Mouse (Mus musculus): ENCODE results near the gene Rnf157. TPM values are rescaled to one million over a fixed set of nuclear protein-coding genes. Genes with fewer than 3 reads are reported as not detected.

Gene Rnf157
- polyA plus RNA-seq, 1 experiment from 2014 or later = 20.8 TPM

DNA sequence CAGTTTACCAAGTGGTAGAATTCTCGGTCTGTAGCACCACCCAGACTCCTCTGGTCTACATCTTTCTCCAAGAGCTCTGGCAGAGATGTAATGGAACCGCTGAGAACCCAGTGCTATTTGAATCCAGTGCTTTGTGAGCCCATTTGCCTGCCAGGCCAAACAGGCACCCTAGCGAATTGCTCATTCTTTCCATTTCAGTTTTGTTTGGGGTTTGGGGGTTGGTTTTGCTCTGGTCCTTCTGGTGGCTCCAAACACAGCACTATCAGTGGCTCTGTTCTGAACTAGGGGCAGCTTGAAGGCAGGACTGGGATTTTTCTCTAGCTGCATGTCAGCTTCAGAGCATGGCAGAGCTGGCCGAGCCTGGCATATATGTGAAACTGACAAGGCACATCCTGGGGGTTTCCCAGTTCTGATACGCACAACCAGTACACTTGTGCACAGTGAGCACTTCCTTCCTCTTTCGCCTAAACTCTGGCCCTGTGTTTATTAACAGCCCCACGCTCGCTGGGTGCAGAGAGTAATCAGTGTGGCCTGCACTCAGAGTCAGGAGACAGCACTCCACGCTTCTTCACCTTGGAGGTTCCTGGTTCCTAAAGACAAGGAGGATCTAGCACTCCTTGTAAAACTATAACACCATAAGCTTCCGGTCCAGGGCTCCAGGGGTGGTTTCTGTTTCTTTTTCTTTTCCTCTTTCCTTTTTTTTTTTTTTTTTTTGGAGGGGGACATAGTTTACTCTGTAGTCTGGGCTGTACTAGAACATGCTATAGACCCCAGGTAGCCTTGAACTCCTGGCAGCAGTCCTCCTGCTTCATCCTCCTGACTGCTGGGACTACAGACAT, 11.2 kb upstream of the Rnf157 start:
- Histone ChIP-seq H3K36me3 (ENCODE audit: control insufficient read depth, insufficient read depth, low read length) (no peaks in the 10 kb centered on the region), H3K9me3 (ENCODE audit: control insufficient read depth, low read length) (no peaks in the 10 kb centered on the region), H3K4me1 (ENCODE audit: control insufficient read depth, insufficient read depth, low read length) (no peaks in the 10 kb centered on the region), H3K27me3 (ENCODE audit: control insufficient read depth, insufficient read depth, low read length) (no peaks in the 10 kb centered on the region), H3K4me3 (ENCODE audit: low read depth, low read length) (no peak overlapping the region), H3K4me2 (ENCODE audit: low read depth, severe bottlenecking) (no peak overlapping the region), H3K27ac (replicated peaks; ENCODE audit: low read depth, low read length) (no peak overlapping the region), H3K9ac (ENCODE audit: low read length) (no peak overlapping the region)
- WGBS = 80% methylated on average over 10 of the region's 10 CpGs
- ATAC-seq (ENCODE audit: insufficient number of reproducible peaks, low FRiP score, low TSS enrichment, low read depth) (no peak), DNase-seq (ENCODE audit: low spot score) (no peak)

GRCm38 (mm10) chr11:116423214-116423613, 10.4 kb upstream of the Rnf157 start:
- no peaks in the 10 kb centered on the region for H3K27me3 ChIP-seq (ENCODE audit: control insufficient read depth, insufficient read depth, low read length)
- no peaks in the 10 kb centered on the region for H3K9me3 ChIP-seq (ENCODE audit: control insufficient read depth, low read length)
- no peak overlapping the region for H3K4me3 ChIP-seq (ENCODE audit: low read depth, low read length)
- H3K4me2 ChIP-seq (ENCODE audit: low read depth, severe bottlenecking) = no peak overlapping the region
- no peak overlapping the region for H3K27ac ChIP-seq (replicated peaks; ENCODE audit: low read depth, low read length)
- DNase-seq (ENCODE audit: low spot score) (no peak), ATAC-seq (ENCODE audit: insufficient number of reproducible peaks, low FRiP score, low TSS enrichment, low read depth) (no peak)
- no peaks in the 10 kb centered on the region for H3K36me3 ChIP-seq (ENCODE audit: control insufficient read depth, insufficient read depth, low read length)
- no peak overlapping the region for H3K9ac ChIP-seq (ENCODE audit: low read length)
- 85% methylated on average over 6 of the region's 6 CpGs for WGBS
- peaks cover under 1% of the 10 kb centered on the region; the same call in 1 of the 2 replicates for H3K4me1 ChIP-seq (ENCODE audit: control insufficient read depth, insufficient read depth, low read length)

DNA sequence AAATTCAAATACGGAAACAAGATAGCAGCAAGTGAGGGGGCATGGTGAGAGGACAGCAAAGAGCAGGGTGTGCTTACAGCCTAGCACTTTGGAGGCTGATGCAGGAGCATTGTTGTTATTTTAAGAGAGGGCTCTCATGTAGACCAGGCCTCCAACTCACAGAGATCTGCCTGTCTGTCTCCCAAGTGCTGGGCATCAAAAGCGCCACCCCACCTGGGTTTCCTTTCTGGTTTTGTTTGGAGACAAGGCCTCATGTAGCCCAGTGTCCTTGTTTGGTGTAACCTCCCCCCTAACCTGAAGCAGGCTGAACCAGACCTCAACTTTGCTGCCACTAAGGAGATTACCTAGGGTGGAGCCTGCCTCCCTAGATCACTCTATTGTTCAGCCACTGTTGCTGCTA, 9.7 kb upstream of the Rnf157 start:
- H3K4me3 ChIP-seq (ENCODE audit: low read depth, low read length) = no peak overlapping the region
- no peaks in the 10 kb centered on the region for H3K36me3 ChIP-seq (ENCODE audit: control insufficient read depth, insufficient read depth, low read length)
- ATAC-seq (ENCODE audit: insufficient number of reproducible peaks, low FRiP score, low TSS enrichment, low read depth) = no peak
- peaks cover 3% of the 10 kb centered on the region; the same call in 1 of the 2 replicates for H3K4me1 ChIP-seq (ENCODE audit: control insufficient read depth, insufficient read depth, low read length)
- H3K4me2 ChIP-seq (ENCODE audit: low read depth, severe bottlenecking) = no peak overlapping the region
- no peak overlapping the region for H3K27ac ChIP-seq (replicated peaks; ENCODE audit: low read depth, low read length)
- WGBS = 87% methylated on average over 2 of the region's 2 CpGs
- H3K9me3 ChIP-seq (ENCODE audit: control insufficient read depth, low read length) = no peaks in the 10 kb centered on the region
- no peak for DNase-seq (ENCODE audit: low spot score)
- no peak overlapping the region for H3K9ac ChIP-seq (ENCODE audit: low read length)
- H3K27me3 ChIP-seq (ENCODE audit: control insufficient read depth, insufficient read depth, low read length) = no peaks in the 10 kb centered on the region

- DNase-seq (ENCODE audit: low spot score) = no peak
- 71% methylated on average over 6 of the region's 6 CpGs for WGBS
- H3K4me1 ChIP-seq (ENCODE audit: control insufficient read depth, insufficient read depth, low read length) = peaks cover 6% of the 10 kb centered on the region
These were observed 8.3 kb upstream of the Rnf157 start for GRCm38 (mm10) chr11:116421102-116421501.

DNA sequence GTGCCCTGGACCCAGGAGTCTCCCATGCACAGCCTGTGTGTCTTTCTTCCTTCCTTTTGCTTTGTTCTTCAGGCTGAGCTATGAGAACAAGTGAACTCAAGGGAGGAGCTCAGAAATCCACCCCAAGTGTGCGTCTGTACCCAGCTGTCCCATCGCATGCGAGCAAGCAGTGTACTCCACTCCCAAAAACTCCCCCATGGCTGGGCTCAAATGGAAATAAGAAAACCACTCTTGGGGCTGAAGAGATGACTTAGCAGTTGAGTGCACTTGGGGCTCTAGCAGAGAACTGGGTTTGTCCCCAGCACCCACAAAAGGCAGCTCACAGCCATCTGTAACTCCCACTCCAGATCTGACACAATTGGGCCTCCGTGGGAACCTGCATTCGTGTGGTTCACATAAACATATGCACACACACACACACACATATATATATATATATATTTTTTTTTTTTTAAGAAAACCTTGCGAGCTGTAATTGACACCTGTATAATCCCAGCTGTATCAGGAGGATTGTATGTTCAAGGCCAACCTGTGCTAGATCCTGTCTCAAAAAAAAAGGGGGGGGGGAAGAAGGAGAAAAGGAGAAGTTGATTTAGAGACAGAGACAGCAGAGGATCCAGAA, 6.1 kb upstream of the Rnf157 start:
- H3K9me3 ChIP-seq (ENCODE audit: control insufficient read depth, low read length) = no peaks in the 10 kb centered on the region
- WGBS = 78% methylated on average over 6 of the region's 6 CpGs
- H3K9ac ChIP-seq (ENCODE audit: low read length) = 0 out of 2 replicates have a peak overlapping the region, but pooled peaks have one; percentile 0
- ATAC-seq (ENCODE audit: insufficient number of reproducible peaks, low FRiP score, low TSS enrichment, low read depth) = no peak
- peaks cover 7% of the 10 kb centered on the region for H3K4me1 ChIP-seq (ENCODE audit: control insufficient read depth, insufficient read depth, low read length)
- no peak for DNase-seq (ENCODE audit: low spot score)
- peak overlapping the region; percentile 76 for H3K27ac ChIP-seq (replicated peaks; ENCODE audit: low read depth, low read length)
- H3K4me3 ChIP-seq (ENCODE audit: low read depth, low read length) = no peak overlapping the region
- no peaks in the 10 kb centered on the region for H3K27me3 ChIP-seq (ENCODE audit: control insufficient read depth, insufficient read depth, low read length)
- H3K4me2 ChIP-seq (ENCODE audit: low read depth, severe bottlenecking) = no peak overlapping the region
- no peaks in the 10 kb centered on the region for H3K36me3 ChIP-seq (ENCODE audit: control insufficient read depth, insufficient read depth, low read length)

More at GRCm38 (mm10) chr11:116421102-116421501, 8.3 kb upstream of the Rnf157 start:
- Histone ChIP-seq H3K36me3 (ENCODE audit: control insufficient read depth, insufficient read depth, low read length) (no peaks in the 10 kb centered on the region), H3K9ac (ENCODE audit: low read length) (no peak overlapping the region), H3K4me2 (ENCODE audit: low read depth, severe bottlenecking) (no peak overlapping the region), H3K4me3 (ENCODE audit: low read depth, low read length) (no peak overlapping the region), H3K27me3 (ENCODE audit: control insufficient read depth, insufficient read depth, low read length) (no peaks in the 10 kb centered on the region), H3K27ac (replicated peaks; ENCODE audit: low read depth, low read length) (no peak overlapping the region), H3K9me3 (ENCODE audit: control insufficient read depth, low read length) (no peaks in the 10 kb centered on the region)
- no peak for ATAC-seq (ENCODE audit: insufficient number of reproducible peaks, low FRiP score, low TSS enrichment, low read depth)

GRCm38 (mm10) chr11:116418194-116418840, 5.5 kb upstream of the Rnf157 start:
- WGBS = 4% methylated on average over 2 of the region's 2 CpGs
- ATAC-seq (ENCODE audit: insufficient number of reproducible peaks, low FRiP score, low TSS enrichment, low read depth) = peak; percentile 54; the same call in 1 of the 2 replicates

DNA sequence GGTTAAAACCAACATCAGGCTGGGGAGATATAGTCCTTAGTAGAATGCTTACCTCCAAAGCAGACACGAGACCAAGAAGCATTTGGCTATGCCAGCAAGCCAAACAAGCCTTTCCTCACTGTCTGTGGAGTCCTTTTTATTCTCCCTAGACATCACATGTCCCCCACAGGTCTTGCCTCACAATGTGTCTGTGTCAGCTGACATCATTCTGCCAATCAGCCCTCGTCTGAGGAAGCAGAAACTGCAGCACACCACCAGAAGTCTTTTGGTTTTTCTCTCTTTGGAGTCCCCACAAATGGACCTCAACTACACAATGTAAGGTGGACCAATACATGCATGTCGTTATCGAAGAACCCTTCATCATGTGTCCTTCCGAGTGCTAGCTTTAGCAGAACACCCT, 4.2 kb upstream of the Rnf157 start:
- 90% methylated on average over 5 of the region's 5 CpGs for WGBS

More at GRCm38 (mm10) chr11:116418194-116418840, 5.5 kb upstream of the Rnf157 start:
- no peak overlapping the region for H3K4me2 ChIP-seq (ENCODE audit: low read depth, severe bottlenecking)
- H3K36me3 ChIP-seq (ENCODE audit: control insufficient read depth, insufficient read depth, low read length) = no peaks in the 10 kb centered on the region
- no peak overlapping the region for H3K4me3 ChIP-seq (ENCODE audit: low read depth, low read length)
- DNase-seq (ENCODE audit: low spot score) = peak; percentile 72
- H3K27ac ChIP-seq (replicated peaks; ENCODE audit: low read depth, low read length) = peak overlapping the region; percentile 76
- H3K9me3 ChIP-seq (ENCODE audit: control insufficient read depth, low read length) = no peaks in the 10 kb centered on the region
- no peak overlapping the region for H3K9ac ChIP-seq (ENCODE audit: low read length)
- no peaks in the 10 kb centered on the region for H3K27me3 ChIP-seq (ENCODE audit: control insufficient read depth, insufficient read depth, low read length)
- peaks cover 9% of the 10 kb centered on the region for H3K4me1 ChIP-seq (ENCODE audit: control insufficient read depth, insufficient read depth, low read length)

GRCm38 (mm10) chr11:116416196-116416943, 3.5 kb upstream of the Rnf157 start:
- H3K9me3 ChIP-seq (ENCODE audit: control insufficient read depth, low read length) = no peaks in the 10 kb centered on the region
- no peaks in the 10 kb centered on the region for H3K36me3 ChIP-seq (ENCODE audit: control insufficient read depth, insufficient read depth, low read length)
- H3K4me3 ChIP-seq (ENCODE audit: low read depth, low read length) = no peak overlapping the region
- no peak overlapping the region for H3K9ac ChIP-seq (ENCODE audit: low read length)
- H3K27ac ChIP-seq (replicated peaks; ENCODE audit: low read depth, low read length) = no peak overlapping the region
- H3K4me1 ChIP-seq (ENCODE audit: control insufficient read depth, insufficient read depth, low read length) = peaks cover 19% of the 10 kb centered on the region
- DNase-seq (ENCODE audit: low spot score) (no peak), ATAC-seq (ENCODE audit: insufficient number of reproducible peaks, low FRiP score, low TSS enrichment, low read depth) (no peak)
- 49% methylated on average over 6 of the region's 6 CpGs for WGBS
- H3K27me3 ChIP-seq (ENCODE audit: control insufficient read depth, insufficient read depth, low read length) = no peaks in the 10 kb centered on the region
- no peak overlapping the region for H3K4me2 ChIP-seq (ENCODE audit: low read depth, severe bottlenecking)

More for the DNA sequence above, 4.2 kb upstream of the Rnf157 start:
- Histone ChIP-seq H3K36me3 (ENCODE audit: control insufficient read depth, insufficient read depth, low read length) (no peaks in the 10 kb centered on the region), H3K9ac (ENCODE audit: low read length) (no peak overlapping the region), H3K9me3 (ENCODE audit: control insufficient read depth, low read length) (no peaks in the 10 kb centered on the region), H3K4me2 (ENCODE audit: low read depth, severe bottlenecking) (no peak overlapping the region), H3K27ac (replicated peaks; ENCODE audit: low read depth, low read length) (no peak overlapping the region), H3K27me3 (ENCODE audit: control insufficient read depth, insufficient read depth, low read length) (no peaks in the 10 kb centered on the region), H3K4me1 (ENCODE audit: control insufficient read depth, insufficient read depth, low read length) (peaks cover 14% of the 10 kb centered on the region), H3K4me3 (ENCODE audit: low read depth, low read length) (no peak overlapping the region)
- ATAC-seq (ENCODE audit: insufficient number of reproducible peaks, low FRiP score, low TSS enrichment, low read depth) = no peak
- no peak for DNase-seq (ENCODE audit: low spot score)
